Mouse (Mus musculus) MN1 (cell line): ENCODE results near the gene Gins1.
"Not testable (repeated sequence)": the region's sequence is repeated elsewhere in the genome, so short reads cannot be mapped to it uniquely, and the experiment has no call there.

ENCODE experiments used
- DNase-seq: peaks from one replicate; pipeline ENCODE4 v3.0.0-alpha.2; 2016; ENCODE audit warnings: low spot score

Gene Gins1

GRCm38 (mm10) chr2:150904936-150905450 is at the start of gene Gins1:
TSS of gene Gins1 (plus strand) at chr2:150905400.
- DNase-seq = no peak

DNA sequence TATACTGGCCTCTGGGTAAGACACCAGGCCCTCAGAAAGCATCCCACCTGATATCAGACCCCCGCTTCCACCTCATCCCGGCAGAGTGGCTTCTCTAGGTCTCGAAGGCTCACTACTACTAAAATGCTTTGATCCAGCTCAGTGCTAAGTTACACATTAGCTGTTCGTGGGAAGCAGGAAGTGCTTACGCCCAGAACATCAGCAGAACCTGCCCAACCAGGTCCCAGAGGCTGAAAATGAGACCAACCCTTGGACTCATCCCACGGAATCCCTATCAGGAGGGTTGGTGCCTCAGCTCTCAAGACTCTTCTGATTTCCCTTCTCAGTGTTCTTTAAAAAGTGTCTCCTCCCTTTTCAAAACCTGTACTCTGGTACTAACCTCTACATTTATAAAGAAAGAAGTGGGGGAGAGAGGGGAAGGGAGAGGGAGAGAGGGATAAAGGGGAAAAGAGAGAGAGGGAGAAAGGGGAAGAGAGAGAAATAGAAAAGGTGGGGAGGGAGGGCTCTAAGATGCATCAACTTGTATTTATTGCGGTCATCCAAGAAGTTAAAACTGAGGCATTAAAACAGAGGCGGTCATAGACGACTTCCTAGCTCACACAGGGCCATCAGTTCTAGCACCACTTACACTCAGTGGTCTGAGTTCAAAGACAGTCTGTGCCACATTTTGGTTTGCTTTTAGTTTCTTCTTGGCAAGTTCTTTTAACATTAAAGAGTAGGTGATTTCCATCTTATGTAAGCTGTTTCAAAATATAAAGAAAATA is 46.3 kb upstream of the Gins1 start:
- no peak for DNase-seq

- DNase-seq = no peak
Observed at GRCm38 (mm10) chr2:150859709-150860470, 45.3 kb upstream of the Gins1 start.

- DNase-seq = no peak
Observed at GRCm38 (mm10) chr2:150861128-150861527, 44.1 kb upstream of the Gins1 start.

- no peak for DNase-seq
Observed at GRCm38 (mm10) chr2:150867021-150867420, 38.2 kb upstream of the Gins1 start.

GRCm38 (mm10) chr2:150869446-150869845 is 35.8 kb upstream of the Gins1 start:
- DNase-seq = no peak

- no peak for DNase-seq
Observed at GRCm38 (mm10) chr2:150874508-150874907, 30.7 kb upstream of the Gins1 start.

DNA sequence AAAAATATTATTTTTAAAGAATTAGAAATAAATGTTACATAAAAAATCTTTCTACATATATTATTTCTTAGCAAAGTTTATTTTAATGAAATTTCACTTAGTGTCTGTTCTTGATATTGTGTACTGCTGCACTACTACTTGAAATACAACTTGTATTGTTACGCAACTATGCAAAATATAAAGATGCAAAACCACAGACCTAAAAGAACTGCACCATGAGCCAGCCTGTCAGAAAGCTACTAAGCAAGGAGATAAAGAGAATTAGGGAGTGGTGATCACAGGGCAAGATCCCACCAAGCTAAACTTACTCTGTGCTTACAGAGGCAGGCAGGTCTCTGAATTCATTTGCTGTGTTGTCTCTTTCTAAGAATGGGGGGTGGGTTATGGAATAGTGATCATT is 30.0 kb upstream of the Gins1 start:
- DNase-seq = no peak

DNA sequence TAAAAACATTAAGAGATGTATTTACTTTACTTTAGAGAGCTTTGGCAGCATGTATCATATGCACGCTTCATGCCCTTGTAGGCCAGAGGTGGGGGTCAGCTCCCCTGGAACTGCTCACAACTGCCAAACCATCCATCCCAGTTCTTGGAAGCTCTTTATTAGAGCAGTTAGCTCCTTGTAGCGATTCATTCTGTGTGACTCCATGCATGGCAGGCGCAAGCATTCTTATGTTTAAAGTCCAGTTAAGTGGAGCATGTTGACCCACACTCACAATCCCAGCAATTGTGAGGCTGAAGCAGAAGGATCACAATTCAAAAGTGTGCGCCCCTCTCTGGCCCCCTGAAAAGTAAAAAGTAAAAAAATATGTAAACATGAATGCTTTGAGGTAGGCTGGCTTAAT is 27.6 kb upstream of the Gins1 start:
- no peak for DNase-seq

- DNase-seq = no peak
Observed at GRCm38 (mm10) chr2:150884075-150884778, 21.0 kb upstream of the Gins1 start.

GRCm38 (mm10) chr2:150884779-150885110 is 20.5 kb upstream of the Gins1 start:
- no peak for DNase-seq

DNA sequence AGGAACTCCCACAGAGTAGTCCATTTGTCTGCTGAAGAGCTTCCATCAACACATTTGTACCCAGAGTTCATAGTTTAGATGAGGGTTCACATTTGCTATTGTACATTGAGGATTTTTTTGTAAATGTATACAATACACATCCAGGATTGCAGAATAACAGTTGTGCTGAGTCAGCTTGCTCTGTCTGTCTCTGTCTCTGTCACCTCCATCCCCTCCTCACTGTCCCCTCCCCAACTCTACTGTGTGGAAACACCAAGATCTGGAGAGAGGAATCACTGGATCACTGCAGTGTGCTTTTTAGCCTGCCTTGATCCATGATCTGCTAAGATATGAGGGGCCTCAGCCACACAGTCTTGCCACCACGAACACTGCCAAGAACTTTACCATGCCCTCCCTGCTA is 19.4 kb upstream of the Gins1 start:
- no peak for DNase-seq

GRCm38 (mm10) chr2:150886315-150886714 is 18.9 kb upstream of the Gins1 start:
- no peak for DNase-seq

DNA sequence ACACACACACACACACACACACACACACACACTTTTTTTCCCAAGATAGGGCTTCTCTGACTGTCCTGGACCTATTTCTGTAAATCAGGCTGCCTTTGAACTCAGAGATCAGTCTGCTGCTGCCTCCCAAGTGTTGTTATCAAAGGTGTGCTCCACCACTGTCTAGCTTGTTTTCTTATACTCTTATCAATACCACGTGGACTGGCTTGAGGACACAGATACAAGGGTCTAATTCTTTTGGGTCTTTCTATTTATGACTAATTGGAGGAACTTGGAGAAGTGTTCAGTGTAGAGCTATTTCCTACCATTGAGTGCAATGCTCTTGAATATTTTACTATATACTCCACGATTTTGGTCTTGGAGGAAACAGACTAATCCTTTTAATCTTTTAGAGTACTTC is 17.8 kb upstream of the Gins1 start:
- DNase-seq = no peak

- DNase-seq = no peak
Observed at GRCm38 (mm10) chr2:150894617-150895267, 10.5 kb upstream of the Gins1 start.

DNA sequence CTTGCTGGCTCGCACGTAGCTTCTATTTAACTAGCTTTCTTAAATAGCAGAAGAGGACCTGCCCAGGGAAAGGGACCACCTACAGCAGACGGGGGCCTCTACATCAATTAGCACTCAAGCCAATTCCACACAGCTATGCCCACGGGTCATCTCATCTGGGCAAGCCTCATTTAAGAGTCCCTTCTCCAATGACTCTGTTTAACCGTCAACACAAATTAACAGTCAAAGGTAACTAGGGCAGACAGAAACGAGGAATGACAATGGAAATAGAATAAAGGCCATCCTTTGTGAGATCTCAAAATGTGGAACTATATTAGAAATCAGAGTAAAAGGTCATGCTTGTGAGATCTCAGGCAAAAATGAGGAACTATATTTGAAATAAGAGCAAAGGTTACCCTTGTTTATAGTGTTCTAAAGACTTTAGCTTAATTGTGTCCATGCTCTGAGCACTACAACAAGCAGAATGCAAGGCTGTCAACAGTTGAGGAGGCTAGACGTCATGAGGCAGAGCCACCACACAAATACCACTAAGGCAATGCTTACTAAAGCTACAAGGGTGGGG is 9.4 kb upstream of the Gins1 start:
- DNase-seq = no peak

- no peak for DNase-seq
Observed at GRCm38 (mm10) chr2:150900341-150900740, 4.9 kb upstream of the Gins1 start.

GRCm38 (mm10) chr2:150902347-150902746 is 2.9 kb upstream of the Gins1 start:
- DNase-seq = no peak

GRCm38 (mm10) chr2:150904272-150904935 is 796 bp upstream of the Gins1 start, which contains the start of gene Abhd12:
TSS of gene Abhd12 (minus strand) at chr2:150904741.
- DNase-seq = peak; percentile 98

DNA sequence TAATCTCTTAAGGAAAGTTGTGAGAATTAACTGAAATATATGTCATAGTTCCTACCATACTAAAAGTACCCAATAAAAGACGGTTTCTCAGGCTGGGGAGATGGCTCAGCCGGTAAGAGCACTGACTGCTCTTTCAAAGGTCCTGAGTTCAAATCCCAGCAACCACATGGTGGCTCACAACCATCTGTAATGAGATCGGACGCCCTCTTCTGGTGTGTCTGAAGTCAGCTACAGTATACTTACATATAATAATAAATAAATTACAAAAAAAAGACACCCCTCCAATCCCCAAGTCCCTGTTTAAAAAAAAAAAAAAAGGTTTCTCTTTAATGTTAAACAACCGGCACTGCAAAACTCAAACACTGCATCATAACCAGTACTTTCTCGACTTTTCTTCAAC is 3.7 kb downstream of the Gins1 start:
- not testable (repeated sequence) for DNase-seq

- peak; percentile 92 for DNase-seq
Observed at GRCm38 (mm10) chr2:150909429-150910039, 4.3 kb downstream of the Gins1 start.
